Mouse (Mus musculus) heart, embryonic 10.5 days (tissue): ENCODE results near the gene Smug1. TPM values are rescaled to one million over a fixed set of nuclear protein-coding genes. Genes with fewer than 3 reads are reported as not detected.

Source experiments
- DNase-seq: peaks from one replicate; pipeline ENCODE4 v3.0.0-alpha.2; 2017; ENCODE audit warnings: low spot score
- H3K27ac ChIP-seq: fragments of 300-500 bp; sonication (generic); 2 replicates; pipeline ENCODE4 v1.5.1; 2016; ENCODE audit warnings: mild to moderate bottlenecking
- H3K27me3 ChIP-seq: fragments of 300-500 bp; sonication (generic); 2 replicates; pipeline ENCODE4 v1.6.1; 2016; ENCODE audit warnings: mild to moderate bottlenecking; ENCODE audit not compliant: poor library complexity, insufficient read depth, severe bottlenecking
- H3K36me3 ChIP-seq: fragments of 300-500 bp; sonication (generic); 2 replicates; pipeline ENCODE4 v1.6.1; 2016; ENCODE audit warnings: mild to moderate bottlenecking, moderate library complexity
- H3K4me1 ChIP-seq: fragments of 300-500 bp; sonication (generic); 2 replicates; pipeline ENCODE4 v1.6.1; 2016; ENCODE audit warnings: mild to moderate bottlenecking
- H3K4me3 ChIP-seq: fragments of 300-500 bp; sonication (generic); 2 replicates; pipeline ENCODE4 v1.5.1; 2016; ENCODE audit warnings: mild to moderate bottlenecking, moderate library complexity
- H3K9me3 ChIP-seq: fragments of 300-500 bp; sonication (generic); 2 replicates; pipeline ENCODE4 v1.6.1; 2016; ENCODE audit warnings: mild to moderate bottlenecking, moderate library complexity
- WGBS: fragments of 180-500 bp; shearing (Covaris S2); methylation state at CpG from one replicate; pipeline ENCODE4 v1.1.7; 2016; 5-methylcytosine and 5-hydroxymethylcytosine counted together
- polyA plus RNA-seq: library from polyadenylated mRNA; unstranded; fragments of >200 nt; fragmentation: Nextera tagmentation; extraction: Ambion mirVana; gene quantifications from 2 replicates; pipeline ENCODE4 v1.2.1, GENCODE M21; 2016

Gene Smug1
- polyA plus RNA-seq, 1 experiment from 2014 or later: 16.2 TPM

GRCm38 (mm10) chr15:103125982-103126381, 40.9 kb downstream of the Smug1 start:
- Histone ChIP-seq H3K27ac (no peak overlapping the region), H3K36me3 (no peaks in the 10 kb centered on the region), H3K9me3 (no peaks in the 10 kb centered on the region), H3K4me1 (peaks cover 19% of the 10 kb centered on the region; the same call in 1 of the 2 replicates), H3K27me3 (peaks cover 97% of the 10 kb centered on the region), H3K4me3 (no peak overlapping the region)
- 77% methylated on average over 5 of the region's 5 CpGs for WGBS
- no peak for DNase-seq

- H3K4me1 ChIP-seq: peaks cover 17% of the 10 kb centered on the region; the same call in 1 of the 2 replicates
- no peak for DNase-seq
- WGBS: 59% methylated on average over 1 of the region's 1 CpGs
- no peak overlapping the region for H3K4me3 ChIP-seq
- no peak overlapping the region for H3K27ac ChIP-seq
- no peaks in the 10 kb centered on the region for H3K36me3 ChIP-seq
- peaks cover 99% of the 10 kb centered on the region for H3K27me3 ChIP-seq
- H3K9me3 ChIP-seq: no peaks in the 10 kb centered on the region
These were observed 42.6 kb downstream of the Smug1 start for GRCm38 (mm10) chr15:103124254-103124653.

GRCm38 (mm10) chr15:103123343-103123742, 43.5 kb downstream of the Smug1 start:
- Histone ChIP-seq H3K4me3 (no peak overlapping the region), H3K9me3 (no peaks in the 10 kb centered on the region), H3K36me3 (no peaks in the 10 kb centered on the region), H3K27me3 (peaks cover 98% of the 10 kb centered on the region), H3K4me1 (peaks cover 13% of the 10 kb centered on the region; the same call in 1 of the 2 replicates), H3K27ac (no peak overlapping the region)
- no peak for DNase-seq
- WGBS: 63% methylated on average over 8 of the region's 8 CpGs

DNA sequence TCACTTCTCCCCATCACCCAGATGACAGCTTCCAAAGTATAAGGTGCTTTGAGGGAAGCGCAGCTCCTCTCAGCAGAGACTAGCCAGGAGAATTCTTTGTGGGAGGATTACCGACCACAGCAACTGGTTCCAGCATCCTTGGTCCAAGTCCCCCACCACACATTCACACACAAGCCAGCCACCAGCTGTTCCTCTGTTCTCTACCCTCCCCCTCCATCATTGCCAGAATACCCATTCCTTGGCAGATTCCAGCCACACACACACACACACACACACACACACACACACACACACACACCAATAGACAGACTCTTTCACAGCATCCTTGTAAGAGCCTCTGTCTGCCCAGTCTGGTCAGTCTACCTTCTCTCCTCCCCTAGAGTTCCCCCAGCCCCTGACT, 44.5 kb downstream of the Smug1 start:
- no peak for DNase-seq
- Histone ChIP-seq H3K4me3 (no peak overlapping the region), H3K4me1 (peaks cover 9% of the 10 kb centered on the region; the same call in 1 of the 2 replicates), H3K27ac (no peak overlapping the region), H3K9me3 (no peaks in the 10 kb centered on the region), H3K36me3 (no peaks in the 10 kb centered on the region), H3K27me3 (peaks cover 99% of the 10 kb centered on the region)
- 53% methylated on average over 2 of the region's 2 CpGs for WGBS

- Histone ChIP-seq H3K27me3 (peaks cover 99% of the 10 kb centered on the region), H3K27ac (no peak overlapping the region), H3K36me3 (no peaks in the 10 kb centered on the region), H3K4me1 (peaks cover 9% of the 10 kb centered on the region; the same call in 1 of the 2 replicates), H3K4me3 (no peak overlapping the region), H3K9me3 (no peaks in the 10 kb centered on the region)
- DNase-seq: no peak
- WGBS: 49% methylated on average over 5 of the region's 5 CpGs
These were observed 45.5 kb downstream of the Smug1 start for GRCm38 (mm10) chr15:103121416-103121815.

- 67% methylated on average over 11 of the region's 11 CpGs for WGBS
- Histone ChIP-seq H3K27ac (no peak overlapping the region), H3K4me1 (peaks cover 10% of the 10 kb centered on the region; the same call in 1 of the 2 replicates)
These were observed 46.3 kb downstream of the Smug1 start for GRCm38 (mm10) chr15:103120594-103120993.

DNA sequence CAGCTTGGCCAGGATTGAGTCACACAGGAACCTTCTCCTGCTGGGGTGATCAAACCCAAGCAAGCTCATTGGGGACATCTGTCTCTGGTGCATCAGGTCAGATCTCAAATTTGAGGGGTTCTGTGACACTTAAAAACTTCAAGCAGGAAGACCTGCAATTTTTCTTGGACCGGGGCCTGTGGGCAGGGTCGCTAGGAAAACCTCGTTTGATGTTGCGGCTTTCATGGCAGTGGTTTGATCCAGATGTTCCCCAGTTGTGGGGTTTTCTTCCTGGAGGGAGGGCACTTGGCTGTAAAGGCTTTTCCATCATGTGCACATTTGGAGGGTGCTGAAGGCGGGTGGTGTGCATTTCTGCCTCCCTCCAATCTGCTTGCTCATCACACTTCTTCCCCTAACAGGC, 51.2 kb downstream of the Smug1 start:
- no peaks in the 10 kb centered on the region for H3K36me3 ChIP-seq
- H3K27me3 ChIP-seq: peaks cover 98% of the 10 kb centered on the region
- no peaks in the 10 kb centered on the region for H3K9me3 ChIP-seq
- no peak for DNase-seq
- 46% methylated on average over 5 of the region's 5 CpGs for WGBS
- H3K4me3 ChIP-seq: no peak overlapping the region
- H3K4me1 ChIP-seq: peaks cover 13% of the 10 kb centered on the region; the same call in 1 of the 2 replicates
- no peak overlapping the region for H3K27ac ChIP-seq

More at GRCm38 (mm10) chr15:103120594-103120993, 46.3 kb downstream of the Smug1 start:
- H3K36me3 ChIP-seq: no peaks in the 10 kb centered on the region
- no peaks in the 10 kb centered on the region for H3K9me3 ChIP-seq
- peaks cover 99% of the 10 kb centered on the region for H3K27me3 ChIP-seq
- H3K4me3 ChIP-seq: no peak overlapping the region
- no peak for DNase-seq

DNA sequence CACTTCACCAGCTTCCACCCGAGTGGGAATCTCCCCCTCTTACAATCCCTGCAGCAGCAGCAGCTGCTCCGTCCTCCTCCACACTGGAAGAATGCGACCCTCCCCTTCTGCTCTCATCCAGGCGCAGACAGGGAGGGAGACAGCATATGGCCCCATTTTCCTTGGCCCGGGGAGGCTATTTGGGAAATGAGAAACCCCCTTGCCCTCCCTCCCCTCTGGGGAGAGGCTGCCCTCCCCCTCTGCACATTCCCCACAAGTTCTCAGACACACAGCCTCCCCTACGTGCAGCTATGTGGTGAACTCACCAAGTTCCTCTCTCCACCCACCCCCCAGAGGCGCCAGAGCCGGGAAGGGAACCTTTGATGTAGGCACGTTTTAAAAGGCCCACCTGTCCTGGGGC, 51.6 kb downstream of the Smug1 start:
- Histone ChIP-seq H3K27me3 (peaks cover 98% of the 10 kb centered on the region), H3K4me3 (no peak overlapping the region), H3K27ac (peak overlapping the region; percentile 56), H3K9me3 (no peaks in the 10 kb centered on the region), H3K4me1 (peaks cover 13% of the 10 kb centered on the region; the same call in 1 of the 2 replicates), H3K36me3 (no peaks in the 10 kb centered on the region)
- DNase-seq: no peak
- 2% methylated on average over 9 of the region's 9 CpGs for WGBS

- Histone ChIP-seq H3K4me1 (peaks cover 13% of the 10 kb centered on the region; the same call in 1 of the 2 replicates), H3K27me3 (peaks cover 98% of the 10 kb centered on the region), H3K9me3 (no peaks in the 10 kb centered on the region), H3K27ac (no peak overlapping the region), H3K4me3 (no peak overlapping the region), H3K36me3 (no peaks in the 10 kb centered on the region)
- WGBS: 66% methylated on average over 6 of the region's 6 CpGs
- no peak for DNase-seq
These were observed 53.8 kb downstream of the Smug1 start for GRCm38 (mm10) chr15:103113077-103113476.

- Histone ChIP-seq H3K4me3 (no peak overlapping the region), H3K27me3 (peaks cover 98% of the 10 kb centered on the region), H3K9me3 (no peaks in the 10 kb centered on the region), H3K4me1 (peaks cover 13% of the 10 kb centered on the region; the same call in 1 of the 2 replicates), H3K36me3 (no peaks in the 10 kb centered on the region), H3K27ac (no peak overlapping the region)
- 65% methylated on average over 2 of the region's 2 CpGs for WGBS
- DNase-seq: no peak
These were observed 54.6 kb downstream of the Smug1 start for GRCm38 (mm10) chr15:103112309-103112708.

GRCm38 (mm10) chr15:103109940-103110339, 57.0 kb downstream of the Smug1 start:
- Histone ChIP-seq H3K27me3 (peaks cover 98% of the 10 kb centered on the region), H3K9me3 (no peaks in the 10 kb centered on the region), H3K4me1 (peaks cover 5% of the 10 kb centered on the region; the same call in 1 of the 2 replicates), H3K4me3 (no peak overlapping the region), H3K27ac (no peak overlapping the region), H3K36me3 (no peaks in the 10 kb centered on the region)
- 35% methylated on average over 4 of the region's 4 CpGs for WGBS
- no peak for DNase-seq

DNA sequence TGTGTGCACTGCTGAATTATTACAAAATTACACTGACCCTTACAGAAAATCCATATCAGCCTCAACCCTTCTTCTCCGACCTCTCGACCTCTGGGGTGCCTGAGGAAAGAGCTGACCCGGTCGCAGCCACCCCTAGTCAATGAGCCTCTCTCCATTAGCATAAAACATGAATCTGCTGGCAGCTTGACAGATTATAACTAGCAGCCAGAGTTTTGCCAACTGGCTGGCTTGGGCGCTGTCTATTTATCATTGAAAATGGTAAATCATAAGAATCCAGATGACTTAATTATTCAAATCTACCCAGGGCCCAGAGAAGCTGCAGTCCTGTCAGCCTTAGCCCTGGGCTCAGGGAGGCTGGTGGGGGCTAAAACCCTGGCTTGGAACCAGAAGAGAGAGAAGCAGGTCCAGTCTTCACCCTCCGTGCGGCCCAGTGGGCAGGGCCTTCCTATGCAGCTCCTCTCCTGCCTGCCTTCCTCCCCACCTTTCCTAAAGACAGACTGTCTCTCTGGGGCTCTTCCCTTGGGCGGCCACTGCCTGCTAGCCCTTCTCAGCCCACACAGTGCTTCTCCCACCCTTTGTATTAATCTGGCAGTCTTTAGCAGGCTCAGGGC, 58.7 kb downstream of the Smug1 start:
- peaks cover 98% of the 10 kb centered on the region for H3K27me3 ChIP-seq
- H3K4me1 ChIP-seq: no peaks in the 10 kb centered on the region

GRCm38 (mm10) chr15:103106201-103106600, 60.7 kb downstream of the Smug1 start:
- no peak for DNase-seq
- H3K27ac ChIP-seq: no peak overlapping the region
- H3K36me3 ChIP-seq: no peaks in the 10 kb centered on the region
- WGBS: 3% methylated on average over 2 of the region's 2 CpGs
- H3K9me3 ChIP-seq: no peaks in the 10 kb centered on the region
- no peak overlapping the region for H3K4me3 ChIP-seq
- peaks cover 99% of the 10 kb centered on the region for H3K27me3 ChIP-seq
- peaks cover 10% of the 10 kb centered on the region; the same call in 1 of the 2 replicates for H3K4me1 ChIP-seq

More for the DNA sequence above, 58.7 kb downstream of the Smug1 start:
- H3K36me3 ChIP-seq: no peaks in the 10 kb centered on the region
- no peaks in the 10 kb centered on the region for H3K9me3 ChIP-seq
- 61% methylated on average over 8 of the region's 8 CpGs for WGBS
- no peak overlapping the region for H3K27ac ChIP-seq
- no peak overlapping the region for H3K4me3 ChIP-seq
- no peak for DNase-seq
